Mouse (Mus musculus): ENCODE measurements around the gene Cdk1.

GRCm38 (mm10) chr10:69327362-69327761, 25.4 kb downstream of the Cdk1 start:
- no peak for TF ChIP-seq CTCF (IDR thresholded peaks at IDR 0.05; ENCODE audit: extremely low read depth, insufficient read depth, insufficient read length, insufficient replicate concordance)
- no peak for TF ChIP-seq POLR2A (IDR thresholded peaks at IDR 0.05; ENCODE audit: low read depth, low read length)
